Mouse (Mus musculus): Measurements from ENCODE around the gene Cpb2. TPM values are rescaled to one million over a fixed set of nuclear protein-coding genes. Genes with fewer than 3 reads are reported as not detected.

The Cpb2 gene
- total and polyA plus RNA-seq, 3 experiments, result not detected

- no peak overlapping the region for H3K4me3 ChIP-seq (ENCODE audit: control insufficient read depth in 1 of 2, insufficient read depth in 1 of 2, low read depth in 2 of 2, low read length in 2 of 2)
- peaks cover 0 to 15% of the 10 kb centered on the region in 2 experiments; a peak in 2 of 4 replicates for H3K36me3 ChIP-seq (ENCODE audit: control insufficient read depth in 1 of 2, insufficient read depth in 2 of 2, low read length in 2 of 2)
- TF ChIP-seq ELF1 (IDR thresholded peaks at IDR 0.05; ENCODE audit: low read depth, low read length), result no peak
- no peak for TF ChIP-seq EP300 (IDR thresholded peaks at IDR 0.05; ENCODE audit: low read depth in 1 of 2, low read length in 2 of 2)
- no peak for TF ChIP-seq USF2 (IDR thresholded peaks at IDR 0.05; ENCODE audit: borderline replicate concordance in 1 of 2, insufficient read depth in 1 of 2, low read depth in 1 of 2, low read length in 2 of 2)
- no peak for TF ChIP-seq NELFE (IDR thresholded peaks at IDR 0.05; ENCODE audit: low read depth, low read length)
- no peak for TF ChIP-seq ZNF384 (IDR thresholded peaks at IDR 0.05; ENCODE audit: low read depth, low read length)
- TF ChIP-seq CTCF (IDR thresholded peaks at IDR 0.05 in 2 of 3, conservative IDR thresholded peaks at IDR 0.05 in 1 of 3; ENCODE audit: control insufficient read depth in 1 of 3, insufficient read depth in 1 of 3, low read depth in 2 of 3, low read length in 3 of 3, poor library complexity in 1 of 3, severe bottlenecking in 1 of 3), result no peak
- TF ChIP-seq MAFK (IDR thresholded peaks at IDR 0.05; ENCODE audit: borderline replicate concordance, low read depth, low read length), result no peak
- TF ChIP-seq CHD2 (IDR thresholded peaks at IDR 0.05; ENCODE audit: low read length), result no peak
- no peak for TF ChIP-seq UBTF (IDR thresholded peaks at IDR 0.05; ENCODE audit: borderline replicate concordance, insufficient read depth, low read depth, low read length)
- no peak for TF ChIP-seq TAL1 (IDR thresholded peaks at IDR 0.05; ENCODE audit: low read length)
- TF ChIP-seq TCF12 (IDR thresholded peaks at IDR 0.05; ENCODE audit: low read depth, low read length), result no peak
- TF ChIP-seq SIN3A (IDR thresholded peaks at IDR 0.05; ENCODE audit: low read length), result no peak
- peaks cover 6 to 13% of the 10 kb centered on the region in 2 experiments; a peak in 3 of 4 replicates for H3K4me1 ChIP-seq (ENCODE audit: control insufficient read depth in 1 of 2, insufficient read depth in 2 of 2, low read length in 2 of 2)
- H3K27me3 ChIP-seq (ENCODE audit: control insufficient read depth in 1 of 2, insufficient read depth in 2 of 2, low read length in 2 of 2), result no peaks in the 10 kb centered on the region
- H3K27ac ChIP-seq (ENCODE audit: control insufficient read depth, low read depth, low read length), result no peak overlapping the region
- no peaks in the 10 kb centered on the region for H3K9me3 ChIP-seq (replicated peaks; ENCODE audit: insufficient read depth, low read length)
- H3K9ac ChIP-seq (ENCODE audit: control insufficient read depth, low read depth, low read length, poor library complexity, severe bottlenecking), result no peak overlapping the region
- H3K79me2 ChIP-seq (ENCODE audit: control insufficient read depth, insufficient read depth, low read length, poor library complexity), result no peaks in the 10 kb centered on the region
- no peak for DNase-seq (ENCODE audit: low read depth, low spot score)
Measured at GRCm38 (mm10) chr14:75236636-75237003, 5.5 kb upstream of the Cpb2 start.

- Histone ChIP-seq H3K4me1 (ENCODE audit: control insufficient read depth in 1 of 2, insufficient read depth in 2 of 2, low read length in 2 of 2) (peaks cover 6 to 13% of the 10 kb centered on the region in 2 experiments; a peak in 3 of 4 replicates), H3K79me2 (ENCODE audit: control insufficient read depth, insufficient read depth, low read length, poor library complexity) (no peaks in the 10 kb centered on the region), H3K4me3 (ENCODE audit: control insufficient read depth in 1 of 2, insufficient read depth in 1 of 2, low read depth in 2 of 2, low read length in 2 of 2) (no peak overlapping the region), H3K27ac (ENCODE audit: control insufficient read depth, low read depth, low read length) (no peak overlapping the region), H3K36me3 (ENCODE audit: control insufficient read depth in 1 of 2, insufficient read depth in 2 of 2, low read length in 2 of 2) (peaks cover 0 to 15% of the 10 kb centered on the region in 2 experiments; a peak in 2 of 4 replicates), H3K27me3 (ENCODE audit: control insufficient read depth in 1 of 2, insufficient read depth in 2 of 2, low read length in 2 of 2) (no peaks in the 10 kb centered on the region), H3K9me3 (replicated peaks; ENCODE audit: insufficient read depth, low read length) (no peaks in the 10 kb centered on the region), H3K9ac (ENCODE audit: control insufficient read depth, low read depth, low read length, poor library complexity, severe bottlenecking) (no peak overlapping the region)
- no peak for DNase-seq (ENCODE audit: low read depth, low spot score)
- TF ChIP-seq ZKSCAN1 (IDR thresholded peaks at IDR 0.05; ENCODE audit: low read depth, low read length), result no peak
- no peak for TF ChIP-seq TAL1 (IDR thresholded peaks at IDR 0.05; ENCODE audit: low read length)
- no peak for TF ChIP-seq MAZ (IDR thresholded peaks at IDR 0.05; ENCODE audit: low read depth, low read length)
- no peak for TF ChIP-seq ETS1 (IDR thresholded peaks at IDR 0.05; ENCODE audit: low read depth, low read length)
- no peak for TF ChIP-seq POLR2AphosphoS2 (IDR thresholded peaks at IDR 0.05; ENCODE audit: low read length)
- TF ChIP-seq ELF1 (IDR thresholded peaks at IDR 0.05; ENCODE audit: low read depth, low read length), result no peak
- no peak for TF ChIP-seq MAFK (IDR thresholded peaks at IDR 0.05; ENCODE audit: borderline replicate concordance, low read depth, low read length)
- no peak for TF ChIP-seq CTCF (IDR thresholded peaks at IDR 0.05 in 2 of 3, conservative IDR thresholded peaks at IDR 0.05 in 1 of 3; ENCODE audit: control insufficient read depth in 1 of 3, insufficient read depth in 1 of 3, low read depth in 2 of 3, low read length in 3 of 3, poor library complexity in 1 of 3, severe bottlenecking in 1 of 3)
- no peak for TF ChIP-seq TCF12 (IDR thresholded peaks at IDR 0.05; ENCODE audit: low read depth, low read length)
- no peak for TF ChIP-seq SIN3A (IDR thresholded peaks at IDR 0.05; ENCODE audit: low read length)
- TF ChIP-seq MYB (IDR thresholded peaks at IDR 0.05; ENCODE audit: low read depth, low read length), result no peak
- no peak for TF ChIP-seq USF1 (IDR thresholded peaks at IDR 0.05; ENCODE audit: low read depth, low read length)
- no peak for TF ChIP-seq USF2 (IDR thresholded peaks at IDR 0.05; ENCODE audit: borderline replicate concordance in 1 of 2, insufficient read depth in 1 of 2, low read depth in 1 of 2, low read length in 2 of 2)
- no peak for TF ChIP-seq ZC3H11A (IDR thresholded peaks at IDR 0.05; ENCODE audit: low read depth, low read length)
- TF ChIP-seq MEF2A (IDR thresholded peaks at IDR 0.05; ENCODE audit: extremely low read depth, insufficient replicate concordance, low read depth, low read length, poor library complexity, severe bottlenecking), result no peak
Measured at GRCm38 (mm10) chr14:75237096-75237495, 5.0 kb upstream of the Cpb2 start.
